Mouse (Mus musculus): ENCODE measurements at regions not wholly inside any gene's neighbourhood (a gene's known extent, or its start where the extent isn't known, plus 50 kb on each side); places are given as distances from the start of the nearest gene placed in this dataset.

DNA sequence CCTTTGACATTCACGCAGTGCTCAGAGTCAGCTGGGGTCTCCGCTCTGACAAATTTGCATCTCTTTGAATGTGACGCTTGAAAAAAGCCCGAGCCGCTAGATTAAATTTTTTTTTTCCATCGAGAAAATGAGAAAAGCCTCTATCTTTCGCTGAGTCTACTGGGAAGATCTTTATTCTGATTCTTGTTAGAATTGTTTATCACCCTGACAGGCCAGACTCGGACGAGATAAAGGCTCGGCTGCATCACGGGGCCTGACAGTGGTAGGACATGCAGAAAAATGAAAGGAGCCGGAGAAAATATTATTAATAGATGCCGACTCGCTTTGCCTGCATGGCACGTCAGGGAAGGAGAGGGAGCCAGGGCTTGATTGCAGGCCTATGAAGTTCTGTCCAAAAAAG, 616.8 kb downstream of the Vrk1 start:
- TF ChIP-seq ZC3H11A (IDR thresholded peaks at IDR 0.05; ENCODE audit: borderline replicate concordance, low read depth, low read length) (no peak), MAFK (IDR thresholded peaks at IDR 0.05; ENCODE audit: insufficient read depth, low read depth, low read length) (no peak)

Data from ES-E14 (cell line).